Mouse (Mus musculus) midbrain, embryonic 11.5 days (tissue): Measurements from ENCODE around the gene Calhm6. TPM values are rescaled to one million over a fixed set of nuclear protein-coding genes. Genes with fewer than 3 reads are reported as not detected.
A peak's percentile ranks its signal among the peaks of the same experiment; 100 is the strongest.

Source experiments
- ATAC-seq: fragments of 200-750 bp; cut with Nextera tagmentation; 2 replicates; pipeline ENCODE4 v1.8.0; 2017; ENCODE audit warnings: moderate TSS enrichment, moderate library complexity; ENCODE audit not compliant: low FRiP score
- DNase-seq: peaks from one replicate; pipeline ENCODE4 v3.0.0; 2015; ENCODE audit warnings: low spot score; ENCODE audit errors: missing footprints
- H3K27ac ChIP-seq: fragments of 300-500 bp; sonication (generic); 2 replicates; pipeline ENCODE4 v1.5.1; 2014; ENCODE audit warnings: low read depth, low read length
- H3K27me3 ChIP-seq: fragments of 300-500 bp; sonication (generic); 2 replicates; pipeline ENCODE4 v1.6.1; 2014; ENCODE audit warnings: mild to moderate bottlenecking, low read length, moderate library complexity, mixed read lengths; ENCODE audit not compliant: control insufficient read depth, insufficient read depth
- H3K36me3 ChIP-seq: fragments of 300-500 bp; sonication (generic); 2 replicates; pipeline ENCODE4 v1.6.1; 2014; ENCODE audit warnings: mild to moderate bottlenecking, low read length, moderate library complexity, mixed read lengths; ENCODE audit not compliant: control insufficient read depth, insufficient read depth
- H3K4me1 ChIP-seq: fragments of 300-500 bp; sonication (generic); 2 replicates; pipeline ENCODE4 v1.6.1; 2014; ENCODE audit warnings: low read length; ENCODE audit not compliant: control insufficient read depth, insufficient read depth
- H3K4me2 ChIP-seq: fragments of 300-500 bp; sonication (generic); 2 replicates; pipeline ENCODE4 v1.6.1; 2014; ENCODE audit warnings: mild to moderate bottlenecking, moderate library complexity
- H3K4me3 ChIP-seq: fragments of 300-500 bp; sonication (generic); 2 replicates; pipeline ENCODE4 v1.5.1; 2014; ENCODE audit warnings: low read depth, low read length
- H3K9ac ChIP-seq: fragments of 300-500 bp; sonication (generic); 2 replicates; pipeline ENCODE4 v1.6.1; 2014; ENCODE audit warnings: low read length
- H3K9me3 ChIP-seq: fragments of 300-500 bp; sonication (generic); 2 replicates; pipeline ENCODE4 v1.6.1; 2016; ENCODE audit warnings: low read length; ENCODE audit not compliant: control insufficient read depth
- WGBS: fragments of 180-500 bp; shearing (Covaris S2); extraction: QIAGEN DNeasy Blood & Tissue Kit; methylation state at CpG from one replicate; pipeline ENCODE4 v1.1.7; 2014; 5-methylcytosine and 5-hydroxymethylcytosine counted together
- polyA plus RNA-seq: library from polyadenylated mRNA; unstranded; fragments of >200 nt; fragmentation: Nextera tagmentation; extraction: Ambion mirVana; gene quantifications from 2 replicates; pipeline ENCODE4 v1.2.1, GENCODE M21; 2014

The Calhm6 gene
- polyA plus RNA-seq, 1 experiment from 2014 or later: 0.20 TPM

DNA sequence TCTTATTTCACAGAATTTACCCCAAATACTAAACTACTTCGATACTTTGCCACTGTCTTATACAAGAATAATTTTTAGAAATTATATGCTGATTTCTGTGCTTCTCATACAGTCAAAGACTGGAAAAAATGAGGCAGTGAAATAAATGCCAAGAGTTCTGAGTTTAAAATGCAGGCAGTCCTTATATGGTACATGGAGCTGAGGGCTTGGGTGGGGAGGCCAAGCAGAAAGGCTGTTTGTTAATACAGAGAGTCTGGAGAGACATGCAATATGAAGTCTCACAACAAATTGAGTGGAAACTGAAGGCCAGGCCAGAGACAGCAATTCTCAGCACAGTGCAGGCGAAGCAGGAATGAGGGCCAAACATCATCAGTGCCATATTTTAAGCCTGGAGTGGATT, 39.3 kb downstream of the Calhm6 start:
- Histone ChIP-seq H3K36me3 (no peaks in the 10 kb centered on the region), H3K9me3 (no peaks in the 10 kb centered on the region), H3K27me3 (no peaks in the 10 kb centered on the region), H3K4me1 (no peaks in the 10 kb centered on the region), H3K27ac (no peak overlapping the region), H3K9ac (no peak overlapping the region), H3K4me3 (no peak overlapping the region), H3K4me2 (no peak overlapping the region)
- DNase-seq: peak; percentile 80
- 84% methylated on average over 2 of the region's 2 CpGs for WGBS
- no peak for ATAC-seq

GRCm38 (mm10) chr10:34086514-34086913, 41.3 kb downstream of the Calhm6 start:
- Histone ChIP-seq H3K27ac (no peak overlapping the region), H3K4me2 (no peak overlapping the region), H3K27me3 (no peaks in the 10 kb centered on the region), H3K9ac (no peak overlapping the region), H3K4me1 (no peaks in the 10 kb centered on the region), H3K9me3 (no peaks in the 10 kb centered on the region), H3K4me3 (no peak overlapping the region), H3K36me3 (no peaks in the 10 kb centered on the region)
- ATAC-seq: no peak
- DNase-seq: no peak
- 97% methylated on average over 1 of the region's 1 CpGs for WGBS

Other genes starting within 250 kb of the Calhm6 start
- gene Rsph4a, start 222.9 kb downstream of the Calhm6 start, polyA plus RNA-seq: 0.07 and 0.25 TPM in 2 replicates
- 26.9 and 29.2 TPM in 2 replicates for gene Zup1, start 176.7 kb downstream of the Calhm6 start, polyA plus RNA-seq
- 164 and 171 TPM in 2 replicates for gene Rwdd1, start 108.4 kb downstream of the Calhm6 start, polyA plus RNA-seq
- gene Trappc3l, start 90.4 kb downstream of the Calhm6 start, polyA plus RNA-seq: not detected in 2 replicates
- gene Calhm4, start 83.7 kb downstream of the Calhm6 start, polyA plus RNA-seq: not detected in 2 replicates
- 0.37 and 0.44 TPM in 2 replicates for gene Calhm5, start 31.5 kb downstream of the Calhm6 start, polyA plus RNA-seq
- 21.1 and 24.8 TPM in 2 replicates for gene Dse, start 79.7 kb upstream of the Calhm6 start, polyA plus RNA-seq
- gene Tspyl1, start 154.2 kb upstream of the Calhm6 start, polyA plus RNA-seq: 68.8 and 76.8 TPM in 2 replicates
- 26.9 and 32.7 TPM in 2 replicates for gene Tspyl4, start 169.5 kb upstream of the Calhm6 start, polyA plus RNA-seq